Mouse (Mus musculus): ENCODE measurements around the gene Mms19.

- no peak for TF ChIP-seq CTCF (IDR thresholded peaks at IDR 0.05; ENCODE audit: borderline replicate concordance, insufficient read depth, low read depth, low read length)
- no peak for TF ChIP-seq POLR2A (IDR thresholded peaks at IDR 0.05; ENCODE audit: borderline replicate concordance, insufficient read depth, low read length)
These were observed 79.3 kb downstream of the Mms19 start for GRCm38 (mm10) chr19:41901696-41902095.

Measured in cerebellum, adult 2 months (tissue).